Mouse (Mus musculus) neural tube, embryonic 15.5 days (tissue): ENCODE results near the gene Zyx. TPM values are rescaled to one million over a fixed set of nuclear protein-coding genes. Genes with fewer than 3 reads are reported as not detected.
A peak's percentile ranks its signal among the peaks of the same experiment; 100 is the strongest.

Source experiments
- ATAC-seq: fragments of 200-750 bp; cut with Nextera tagmentation; 2 replicates; pipeline ENCODE4 v1.8.0; 2017; ENCODE audit warnings: mild to moderate bottlenecking, moderate TSS enrichment, moderate library complexity; ENCODE audit not compliant: low FRiP score
- H3K27ac ChIP-seq: fragments of 300-500 bp; sonication (generic); replicated peaks from 2 replicates; pipeline ENCODE4 v1.5.1; 2015; ENCODE audit warnings: mild to moderate bottlenecking, inconsistent platforms
- H3K27me3 ChIP-seq: fragments of 300-500 bp; sonication (generic); replicated peaks from 2 replicates; pipeline ENCODE4 v1.6.1; 2015; ENCODE audit warnings: inconsistent platforms
- H3K36me3 ChIP-seq: fragments of 300-500 bp; sonication (generic); 2 replicates; pipeline ENCODE4 v1.6.1; 2015; ENCODE audit warnings: inconsistent platforms
- H3K4me1 ChIP-seq: fragments of 300-500 bp; sonication (generic); 2 replicates; pipeline ENCODE4 v1.6.1; 2015; ENCODE audit warnings: inconsistent platforms
- H3K4me2 ChIP-seq: fragments of 300-500 bp; sonication (generic); 2 replicates; pipeline ENCODE4 v1.6.1; 2015; ENCODE audit warnings: inconsistent platforms, mild to moderate bottlenecking, moderate library complexity
- H3K4me3 ChIP-seq: fragments of 300-500 bp; sonication (generic); replicated peaks from 2 replicates; pipeline ENCODE4 v1.5.1; 2015; ENCODE audit warnings: mild to moderate bottlenecking, inconsistent platforms
- H3K9ac ChIP-seq: fragments of 300-500 bp; sonication (generic); replicated peaks from 2 replicates; pipeline ENCODE4 v1.6.1; 2015; ENCODE audit warnings: mild to moderate bottlenecking, inconsistent platforms
- H3K9me3 ChIP-seq: fragments of 300-500 bp; sonication (generic); replicated peaks from 2 replicates; pipeline ENCODE4 v1.6.1; 2016; ENCODE audit warnings: inconsistent platforms
- WGBS: fragments of 180-500 bp; shearing (Covaris S2); methylation state at CpG from one replicate; pipeline ENCODE4 v1.1.7; 2015; ENCODE audit warnings: mixed read lengths; 5-methylcytosine and 5-hydroxymethylcytosine counted together
- polyA plus RNA-seq: library from polyadenylated mRNA; unstranded; fragments of >200 nt; fragmentation: Nextera tagmentation; extraction: Ambion mirVana; gene quantifications from 2 replicates; pipeline ENCODE4 v1.2.1, GENCODE M21; 2015

Zyx gene
- polyA plus RNA-seq, 1 experiment from 2014 or later = 60.0 TPM

- Histone ChIP-seq H3K9me3 (no peaks in the 10 kb centered on the region), H3K27ac (no peak overlapping the region), H3K4me1 (peaks cover 14% of the 10 kb centered on the region), H3K27me3 (0 out of 2 replicates have a peak, but pooled peaks cover 3% of the 10 kb centered on the region), H3K4me2 (peak overlapping the region; percentile 98), H3K9ac (no peak overlapping the region), H3K4me3 (peak overlapping the region; percentile 51; the same call in 1 of the 2 replicates), H3K36me3 (no peaks in the 10 kb centered on the region)
- peak; percentile 28; the same call in 1 of the 2 replicates for ATAC-seq
- 20% methylated on average over 9 of the region's 9 CpGs for WGBS
Measured at GRCm38 (mm10) chr6:42372421-42372815, 23.0 kb downstream of the Zyx start.

GRCm38 (mm10) chr6:42372816-42373547 is 23.6 kb downstream of the Zyx start, which contains the start of gene Epha1:
Gene Epha1, minus strand, starts transcription at chr6:42373268.
- no peaks in the 10 kb centered on the region for H3K36me3 ChIP-seq
- H3K9me3 ChIP-seq = no peaks in the 10 kb centered on the region
- ATAC-seq = peak; percentile 66
- H3K4me1 ChIP-seq = peaks cover 14% of the 10 kb centered on the region
- under 1% methylated on average over 33 of the region's 36 CpGs for WGBS
- 0 out of 2 replicates have a peak, but pooled peaks cover 3% of the 10 kb centered on the region for H3K27me3 ChIP-seq
- H3K9ac ChIP-seq = peak within 1 kb of the TSS; percentile 36
- H3K27ac ChIP-seq = no peak within 1 kb of the TSS
- peak within 1 kb of the TSS; percentile 51 for H3K4me3 ChIP-seq
- H3K4me2 ChIP-seq = peak within 1 kb of the TSS; percentile 98

GRCm38 (mm10) chr6:42373669-42374430 is 24.4 kb downstream of the Zyx start:
- no peak overlapping the region for H3K27ac ChIP-seq
- H3K9ac ChIP-seq = peak overlapping the region; percentile 36
- H3K9me3 ChIP-seq = no peaks in the 10 kb centered on the region
- 0 out of 2 replicates have a peak, but pooled peaks cover 3% of the 10 kb centered on the region for H3K27me3 ChIP-seq
- H3K4me2 ChIP-seq = peak overlapping the region; percentile 98
- no peaks in the 10 kb centered on the region for H3K36me3 ChIP-seq
- ATAC-seq = peak; percentile 10; the same call in 1 of the 2 replicates
- H3K4me1 ChIP-seq = peaks cover 14% of the 10 kb centered on the region
- H3K4me3 ChIP-seq = peak overlapping the region; percentile 51
- 44% methylated on average over 7 of the region's 7 CpGs for WGBS

- WGBS = 73% methylated on average over 4 of the region's 4 CpGs
- Histone ChIP-seq H3K27ac (no peak overlapping the region), H3K36me3 (no peaks in the 10 kb centered on the region), H3K27me3 (0 out of 2 replicates have a peak, but pooled peaks cover 3% of the 10 kb centered on the region), H3K4me1 (peaks cover 14% of the 10 kb centered on the region), H3K9me3 (no peaks in the 10 kb centered on the region), H3K4me2 (no peak overlapping the region), H3K4me3 (no peak overlapping the region), H3K9ac (no peak overlapping the region)
- ATAC-seq = no peak
Measured at GRCm38 (mm10) chr6:42374701-42375100, 25.3 kb downstream of the Zyx start.

GRCm38 (mm10) chr6:42375131-42375530 is 25.7 kb downstream of the Zyx start:
- H3K36me3 ChIP-seq = no peaks in the 10 kb centered on the region
- no peak overlapping the region for H3K27ac ChIP-seq
- H3K4me1 ChIP-seq = peaks cover 14% of the 10 kb centered on the region
- H3K27me3 ChIP-seq = 0 out of 2 replicates have a peak, but pooled peaks cover 3% of the 10 kb centered on the region
- H3K4me2 ChIP-seq = no peak overlapping the region
- H3K9ac ChIP-seq = no peak overlapping the region
- 85% methylated on average over 2 of the region's 2 CpGs for WGBS
- ATAC-seq = no peak
- no peak overlapping the region for H3K4me3 ChIP-seq
- H3K9me3 ChIP-seq = no peaks in the 10 kb centered on the region

GRCm38 (mm10) chr6:42376016-42376415 is 26.6 kb downstream of the Zyx start:
- no peak for ATAC-seq
- Histone ChIP-seq H3K4me2 (no peak overlapping the region), H3K4me3 (no peak overlapping the region), H3K36me3 (no peaks in the 10 kb centered on the region), H3K9ac (no peak overlapping the region), H3K27ac (no peak overlapping the region), H3K27me3 (0 out of 2 replicates have a peak, but pooled peaks cover 3% of the 10 kb centered on the region), H3K9me3 (no peaks in the 10 kb centered on the region), H3K4me1 (peaks cover 18% of the 10 kb centered on the region)
- WGBS = 39% methylated on average over 4 of the region's 4 CpGs

GRCm38 (mm10) chr6:42376504-42377019 is 27.1 kb downstream of the Zyx start:
- 88% methylated on average over 6 of the region's 6 CpGs for WGBS
- no peak for ATAC-seq

GRCm38 (mm10) chr6:42377280-42377679 is 27.9 kb downstream of the Zyx start:
- Histone ChIP-seq H3K27ac (no peak overlapping the region), H3K4me3 (no peak overlapping the region), H3K27me3 (0 out of 2 replicates have a peak, but pooled peaks cover 3% of the 10 kb centered on the region), H3K36me3 (no peaks in the 10 kb centered on the region), H3K9me3 (no peaks in the 10 kb centered on the region), H3K9ac (no peak overlapping the region), H3K4me2 (no peak overlapping the region), H3K4me1 (peaks cover 18% of the 10 kb centered on the region)
- 81% methylated on average over 5 of the region's 5 CpGs for WGBS
- ATAC-seq = no peak

More at GRCm38 (mm10) chr6:42376504-42377019, 27.1 kb downstream of the Zyx start:
- peaks cover 18% of the 10 kb centered on the region for H3K4me1 ChIP-seq
- no peaks in the 10 kb centered on the region for H3K9me3 ChIP-seq
- H3K27me3 ChIP-seq = 0 out of 2 replicates have a peak, but pooled peaks cover 3% of the 10 kb centered on the region
- H3K27ac ChIP-seq = no peak overlapping the region
- H3K4me3 ChIP-seq = no peak overlapping the region
- H3K4me2 ChIP-seq = no peak overlapping the region
- H3K9ac ChIP-seq = no peak overlapping the region
- no peaks in the 10 kb centered on the region for H3K36me3 ChIP-seq

GRCm38 (mm10) chr6:42379551-42379950 is 30.1 kb downstream of the Zyx start:
- no peak overlapping the region for H3K4me2 ChIP-seq
- no peaks in the 10 kb centered on the region for H3K36me3 ChIP-seq
- H3K4me3 ChIP-seq = no peak overlapping the region
- H3K9ac ChIP-seq = no peak overlapping the region
- no peak overlapping the region for H3K27ac ChIP-seq
- 39% methylated on average over 3 of the region's 3 CpGs for WGBS
- ATAC-seq = no peak
- H3K27me3 ChIP-seq = 0 out of 2 replicates have a peak, but pooled peaks cover 3% of the 10 kb centered on the region
- no peaks in the 10 kb centered on the region for H3K9me3 ChIP-seq
- 0 out of 2 replicates have a peak, but pooled peaks cover 3% of the 10 kb centered on the region for H3K4me1 ChIP-seq

GRCm38 (mm10) chr6:42380416-42381144 is 31.1 kb downstream of the Zyx start:
- WGBS = 4% methylated on average over 8 of the region's 8 CpGs
- ATAC-seq = no peak; the same call in 1 of the 2 replicates
- H3K9ac ChIP-seq = no peak overlapping the region

GRCm38 (mm10) chr6:42381221-42381620 is 31.8 kb downstream of the Zyx start:
- H3K9ac ChIP-seq = no peak overlapping the region
- 0 out of 2 replicates have a peak, but pooled peaks cover 3% of the 10 kb centered on the region for H3K4me1 ChIP-seq
- no peak overlapping the region for H3K4me2 ChIP-seq
- no peak overlapping the region for H3K27ac ChIP-seq
- H3K4me3 ChIP-seq = no peak overlapping the region
- WGBS = 28% methylated on average over 2 of the region's 2 CpGs
- no peak for ATAC-seq
- no peaks in the 10 kb centered on the region for H3K36me3 ChIP-seq
- H3K27me3 ChIP-seq = no peaks in the 10 kb centered on the region
- no peaks in the 10 kb centered on the region for H3K9me3 ChIP-seq

More at GRCm38 (mm10) chr6:42380416-42381144, 31.1 kb downstream of the Zyx start:
- Histone ChIP-seq H3K9me3 (no peaks in the 10 kb centered on the region), H3K4me2 (peak overlapping the region; percentile 29), H3K36me3 (no peaks in the 10 kb centered on the region), H3K4me3 (no peak overlapping the region), H3K4me1 (0 out of 2 replicates have a peak, but pooled peaks cover 3% of the 10 kb centered on the region), H3K27me3 (no peaks in the 10 kb centered on the region), H3K27ac (no peak overlapping the region)
